Mouse (Mus musculus): Measurements from ENCODE around the gene Inafm2.

The Inafm2 gene

GRCm38 (mm10) chr2:118776295-118776694 lies 30.7 kb downstream of the Inafm2 start:
- in situ Hi-C loops (cut with MboI; ENCODE audit: low sequenced_read_pairs): no loop called here

GRCm38 (mm10) chr2:118778418-118778817 lies 32.9 kb downstream of the Inafm2 start:
- in situ Hi-C loops (cut with MboI; ENCODE audit: low sequenced_read_pairs): no loop called here

- in situ Hi-C loops (cut with MboI; ENCODE audit: low sequenced_read_pairs): no loop called here
Measured at GRCm38 (mm10) chr2:118779065-118779464, 33.5 kb downstream of the Inafm2 start.

- in situ Hi-C loops (cut with MboI; ENCODE audit: low sequenced_read_pairs): no loop called here
Measured at GRCm38 (mm10) chr2:118779504-118780480, 34.2 kb downstream of the Inafm2 start, which contains the start of gene Disp2. Gene Disp2 (plus strand): TSS chr2:118779719.

- in situ Hi-C loops (cut with MboI; ENCODE audit: low sequenced_read_pairs): no loop called here
Measured at GRCm38 (mm10) chr2:118781115-118781514, 35.6 kb downstream of the Inafm2 start.

- in situ Hi-C loops (cut with MboI; ENCODE audit: low sequenced_read_pairs): no loop called here
Measured at GRCm38 (mm10) chr2:118782303-118782702, 36.7 kb downstream of the Inafm2 start.

- in situ Hi-C loops (cut with MboI; ENCODE audit: low sequenced_read_pairs): no loop called here
Measured at GRCm38 (mm10) chr2:118783093-118783492, 37.5 kb downstream of the Inafm2 start.

GRCm38 (mm10) chr2:118783663-118784062 lies 38.1 kb downstream of the Inafm2 start:
- in situ Hi-C loops (cut with MboI; ENCODE audit: low sequenced_read_pairs): no loop called here

- in situ Hi-C loops (cut with MboI; ENCODE audit: low sequenced_read_pairs): no loop called here
Measured at GRCm38 (mm10) chr2:118786525-118786924, 41.0 kb downstream of the Inafm2 start.

- in situ Hi-C loops (cut with MboI; ENCODE audit: low sequenced_read_pairs): no loop called here
Measured at GRCm38 (mm10) chr2:118789501-118789900, 43.9 kb downstream of the Inafm2 start.

GRCm38 (mm10) chr2:118790221-118790550 lies 44.6 kb downstream of the Inafm2 start:
- in situ Hi-C loops (cut with MboI; ENCODE audit: low sequenced_read_pairs): no loop called here

- in situ Hi-C loops (cut with MboI; ENCODE audit: low sequenced_read_pairs): no loop called here
Measured at GRCm38 (mm10) chr2:118790551-118791525, 45.3 kb downstream of the Inafm2 start.

- in situ Hi-C loops (cut with MboI; ENCODE audit: low sequenced_read_pairs): no loop called here
Measured at GRCm38 (mm10) chr2:118791591-118792258, 46.2 kb downstream of the Inafm2 start.

- in situ Hi-C loops (cut with MboI; ENCODE audit: low sequenced_read_pairs): no loop called here
Measured at GRCm38 (mm10) chr2:118792259-118792613, 46.7 kb downstream of the Inafm2 start.

- in situ Hi-C loops (cut with MboI; ENCODE audit: low sequenced_read_pairs): no loop called here
Measured at GRCm38 (mm10) chr2:118793636-118794035, 48.1 kb downstream of the Inafm2 start.
